Mouse (Mus musculus) CD8-positive naive resting alpha-beta T cell, adult 2 months (primary cell): ENCODE measurements around the gene Prkaca.
A peak's percentile ranks its signal among the peaks of the same experiment; 100 is the strongest.
"Not testable (repeated sequence)": the region's sequence is repeated elsewhere in the genome, so short reads cannot be mapped to it uniquely, and the experiment has no call there.

ENCODE experiments used
- DNase-seq, 2 experiments: peaks; one replicate each; pipeline ENCODE4 v3.0.0; 2022; ENCODE audit warnings: low read depth in 2 of 2, low spot score in 2 of 2

Gene Prkaca

GRCm38 (mm10) chr8:83974521-83974920, 1.7 kb downstream of the Prkaca start:
- DNase-seq: no peak

- DNase-seq: peak; percentile 28 to 62
These were observed 3.4 kb downstream of the Prkaca start for GRCm38 (mm10) chr8:83976101-83976630.

GRCm38 (mm10) chr8:83976779-83977350, 4.1 kb downstream of the Prkaca start:
- no peak for DNase-seq

GRCm38 (mm10) chr8:83977646-83978045, 4.9 kb downstream of the Prkaca start:
- DNase-seq: no peak

GRCm38 (mm10) chr8:83978200-83978599, 5.4 kb downstream of the Prkaca start:
- DNase-seq: no peak

- DNase-seq: no peak
These were observed 7.5 kb downstream of the Prkaca start for GRCm38 (mm10) chr8:83980250-83980649.

- no peak for DNase-seq
These were observed 8.1 kb downstream of the Prkaca start for GRCm38 (mm10) chr8:83980845-83981244.

- no peak for DNase-seq
These were observed 8.7 kb downstream of the Prkaca start for GRCm38 (mm10) chr8:83981533-83981932.

GRCm38 (mm10) chr8:83982449-83982848, 9.7 kb downstream of the Prkaca start:
- no peak for DNase-seq

- not testable (repeated sequence) for DNase-seq
These were observed 10.4 kb downstream of the Prkaca start for GRCm38 (mm10) chr8:83983222-83983621.

GRCm38 (mm10) chr8:83989243-83989642, 16.4 kb downstream of the Prkaca start:
- no peak for DNase-seq

GRCm38 (mm10) chr8:83990170-83990569, 17.4 kb downstream of the Prkaca start:
- DNase-seq: no peak

GRCm38 (mm10) chr8:83992488-83992887, 19.7 kb downstream of the Prkaca start:
- DNase-seq: no peak

- DNase-seq: no peak
These were observed 21.2 kb downstream of the Prkaca start for GRCm38 (mm10) chr8:83994030-83994429.

GRCm38 (mm10) chr8:83995973-83996372, 23.2 kb downstream of the Prkaca start:
- DNase-seq: no peak

- DNase-seq: peak; percentile 38 to 44
These were observed 24.0 kb downstream of the Prkaca start for GRCm38 (mm10) chr8:83996567-83997505.

- peak in 1 of 2 experiments; percentile 30 for DNase-seq
These were observed 24.8 kb downstream of the Prkaca start, which contains the start of gene Samd1 for GRCm38 (mm10) chr8:83997511-83998141. Samd1 (plus strand) TSS chr8:83997672.

GRCm38 (mm10) chr8:83998231-83999056, 25.7 kb downstream of the Prkaca start:
- DNase-seq: peak; percentile 44 to 70

GRCm38 (mm10) chr8:83999057-83999705, 26.4 kb downstream of the Prkaca start:
- DNase-seq: no peak

GRCm38 (mm10) chr8:83999825-84000224, 27.0 kb downstream of the Prkaca start:
- no peak for DNase-seq
